Mouse (Mus musculus) right cerebral cortex, postnatal 4 days (tissue): ENCODE data around the gene Tmem117.
A peak's percentile ranks its signal among the peaks of the same experiment; 100 is the strongest.

Experiments
- DNase-seq: peaks from one replicate; pipeline ENCODE4 v3.0.0-alpha.2; 2022

The Tmem117 gene

GRCm38 (mm10) chr15:94771691-94772090, 142.7 kb downstream of the Tmem117 start:
- DNase-seq: no peak

GRCm38 (mm10) chr15:94776119-94777069, 147.4 kb downstream of the Tmem117 start:
- no peak for DNase-seq

- DNase-seq: no peak
Measured at GRCm38 (mm10) chr15:94781556-94781955, 152.5 kb downstream of the Tmem117 start.

GRCm38 (mm10) chr15:94793455-94793854, 164.4 kb downstream of the Tmem117 start:
- DNase-seq: no peak

DNA sequence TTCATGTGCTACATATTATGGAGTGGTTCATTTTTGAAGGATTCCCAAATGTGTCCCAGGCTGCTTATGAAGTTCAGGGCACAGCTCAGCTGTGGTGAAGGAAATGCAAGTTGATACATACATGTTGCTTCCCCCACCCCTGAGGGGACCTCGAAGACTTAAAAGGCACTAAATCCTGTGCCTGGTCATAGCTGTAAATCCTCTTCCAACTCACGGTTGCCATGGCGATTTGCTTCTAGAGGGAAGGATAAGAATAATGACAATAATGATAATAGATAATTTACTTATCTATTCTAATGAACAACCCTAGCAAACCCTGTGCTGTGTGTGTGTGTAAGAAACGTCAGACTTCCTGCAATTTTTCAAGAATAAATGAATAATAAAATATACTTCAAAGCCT, 166.5 kb downstream of the Tmem117 start:
- DNase-seq: no peak

DNA sequence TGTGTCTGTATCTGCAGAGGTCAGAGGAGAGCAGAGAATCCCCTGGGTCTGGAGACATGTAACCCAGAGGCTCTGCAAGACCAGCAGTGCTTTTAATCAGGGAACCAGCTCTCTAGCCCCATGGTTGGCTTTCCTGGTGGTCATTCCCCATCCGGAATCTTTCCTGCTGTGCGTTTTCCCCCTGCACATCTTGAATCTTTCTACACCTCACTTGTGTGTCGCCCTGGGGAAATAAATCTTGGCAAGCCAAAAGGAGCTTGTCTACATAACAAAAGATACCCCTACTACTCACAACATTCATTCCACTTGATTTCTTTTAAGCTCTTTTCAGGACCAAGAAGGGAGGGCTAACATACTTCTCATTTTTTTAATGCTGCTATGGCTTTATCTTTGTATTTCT, 169.2 kb downstream of the Tmem117 start:
- no peak for DNase-seq

GRCm38 (mm10) chr15:94801462-94801861, 172.4 kb downstream of the Tmem117 start:
- no peak for DNase-seq

- DNase-seq: no peak
Measured at GRCm38 (mm10) chr15:94802820-94803219, 173.8 kb downstream of the Tmem117 start.

DNA sequence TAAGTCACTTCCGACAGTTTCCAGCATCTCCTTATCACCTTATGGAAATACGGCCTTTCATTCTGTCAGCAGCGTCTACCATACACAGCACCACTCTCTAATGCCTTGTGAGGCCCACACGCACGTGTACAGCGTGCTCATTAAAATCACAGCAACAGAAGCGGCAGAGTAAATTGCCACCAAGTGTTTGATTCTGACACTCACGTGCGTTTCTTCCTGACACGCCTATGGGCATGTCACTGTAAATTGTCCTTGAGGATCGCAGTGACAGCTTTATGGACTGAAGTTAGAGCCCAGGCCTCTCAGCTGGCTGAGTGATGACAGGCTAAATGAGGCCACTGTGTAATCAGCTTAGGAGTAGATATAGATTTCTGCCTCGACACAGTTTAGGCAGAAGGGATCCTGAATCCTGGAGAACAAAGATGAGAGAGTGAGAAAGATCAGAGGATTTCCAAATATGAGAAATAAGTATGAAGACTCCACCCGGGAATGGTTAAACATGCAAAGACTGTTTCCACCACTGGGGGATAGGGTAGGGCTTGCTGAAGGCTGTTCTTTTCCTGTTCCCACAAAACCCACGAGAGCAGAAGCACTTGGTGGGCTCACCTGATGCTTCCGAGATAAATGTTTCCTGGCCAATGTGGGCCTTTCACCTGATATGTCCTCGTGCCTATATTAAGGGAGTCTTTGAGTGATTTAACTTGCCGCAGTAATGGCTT, 174.8 kb downstream of the Tmem117 start:
- DNase-seq: no peak

GRCm38 (mm10) chr15:94806005-94806404, 177.0 kb downstream of the Tmem117 start:
- no peak for DNase-seq

DNA sequence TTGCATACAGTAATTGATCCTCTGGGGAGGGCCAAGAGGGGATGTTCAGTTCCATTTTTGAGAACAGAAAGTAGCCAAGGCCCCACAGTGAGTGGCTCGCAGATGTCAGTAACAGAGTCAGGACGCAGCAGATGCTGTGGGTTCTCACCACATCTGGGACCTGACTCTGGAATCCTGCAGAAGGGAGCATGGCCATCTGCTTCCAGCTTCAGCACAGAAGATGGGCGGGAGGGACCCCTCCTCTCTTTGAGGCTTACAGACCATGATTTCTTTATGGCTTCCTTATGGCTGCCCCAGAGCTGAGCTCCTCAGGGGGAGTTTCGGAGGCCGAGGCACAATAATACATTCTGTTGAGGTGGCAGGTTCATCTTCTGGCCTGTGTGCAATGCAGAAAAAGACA, 182.5 kb downstream of the Tmem117 start:
- no peak for DNase-seq

- DNase-seq: no peak
Measured at GRCm38 (mm10) chr15:94814213-94815100, 185.4 kb downstream of the Tmem117 start.

DNA sequence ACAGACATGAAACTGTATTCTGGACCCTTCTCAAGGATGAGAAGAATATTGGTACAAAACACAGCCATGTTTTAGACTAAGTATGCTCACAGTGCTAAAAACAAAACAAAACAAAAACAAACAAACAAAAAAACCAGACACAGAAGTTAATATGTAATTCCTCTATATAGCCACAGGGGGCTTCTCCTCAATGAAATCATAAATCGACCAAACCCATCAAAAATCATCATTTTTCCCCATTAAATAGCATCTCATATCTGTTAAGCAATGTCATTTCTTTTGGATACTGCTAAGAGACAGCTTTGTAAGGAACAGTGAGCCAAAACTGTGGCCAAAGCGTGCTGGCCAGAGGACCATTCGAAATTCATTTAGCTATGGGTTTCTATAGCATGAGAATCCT, 206.6 kb downstream of the Tmem117 start:
- DNase-seq: no peak

DNA sequence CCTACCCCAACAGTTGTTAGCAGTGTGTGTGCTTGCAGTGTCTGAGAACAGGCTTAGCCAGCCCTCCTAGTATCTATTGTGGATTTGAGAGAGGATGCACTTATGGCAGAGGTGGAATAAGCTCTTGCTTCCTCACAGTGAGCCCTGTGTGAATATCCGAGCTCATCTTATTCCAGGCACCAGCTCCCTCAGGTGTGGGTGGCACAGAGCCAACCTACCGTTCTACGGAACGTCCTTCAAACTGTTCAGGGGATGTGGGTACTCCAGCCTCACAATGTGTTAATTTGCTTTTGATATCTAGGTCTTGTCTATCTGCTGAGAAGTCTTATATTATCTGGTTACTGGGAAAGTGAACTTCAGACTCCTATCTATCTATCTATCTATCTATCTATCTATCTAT, 209.6 kb downstream of the Tmem117 start:
- DNase-seq: no peak

DNA sequence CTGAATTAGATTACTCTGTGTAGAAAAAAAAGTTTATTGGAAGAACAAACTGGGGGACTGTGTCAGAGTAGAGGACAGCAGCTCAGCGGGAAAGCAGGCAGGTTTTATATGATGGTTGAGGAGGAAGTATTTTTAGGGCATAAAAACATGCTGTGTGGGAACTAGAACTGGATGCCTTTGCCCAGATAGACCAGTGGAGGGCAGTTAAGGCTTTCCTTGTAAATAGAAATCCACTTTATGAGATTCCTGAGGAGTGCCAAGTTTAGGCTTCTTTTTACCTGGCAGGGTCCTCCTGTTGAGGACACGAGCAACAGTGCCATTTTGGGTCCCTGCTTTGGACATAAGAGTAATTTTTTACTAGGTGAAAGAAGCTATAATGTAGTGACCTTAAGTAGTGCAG, 218.5 kb downstream of the Tmem117 start:
- no peak for DNase-seq

- no peak for DNase-seq
Measured at GRCm38 (mm10) chr15:94859641-94860040, 230.6 kb downstream of the Tmem117 start.

DNA sequence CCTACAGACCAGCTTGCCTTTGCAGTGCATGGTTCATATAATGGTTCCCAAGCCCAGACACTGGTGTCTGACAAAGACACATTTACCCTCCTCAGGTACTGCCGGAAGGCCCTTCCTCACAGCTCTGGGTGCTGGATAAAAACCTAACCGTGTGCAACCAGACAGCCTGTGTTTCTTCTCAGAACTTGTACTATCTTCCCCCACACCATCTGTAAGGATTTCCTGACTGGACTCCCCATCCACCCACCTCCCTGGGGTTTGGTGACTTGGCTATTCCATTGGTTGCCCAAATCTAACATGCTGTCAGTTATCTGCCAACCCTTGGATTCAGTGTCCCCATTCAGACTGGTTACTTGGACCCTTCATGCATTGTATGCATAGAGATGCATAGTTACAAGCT, 232.1 kb downstream of the Tmem117 start:
- DNase-seq: no peak

GRCm38 (mm10) chr15:94864134-94864533, 235.1 kb downstream of the Tmem117 start:
- no peak for DNase-seq

DNA sequence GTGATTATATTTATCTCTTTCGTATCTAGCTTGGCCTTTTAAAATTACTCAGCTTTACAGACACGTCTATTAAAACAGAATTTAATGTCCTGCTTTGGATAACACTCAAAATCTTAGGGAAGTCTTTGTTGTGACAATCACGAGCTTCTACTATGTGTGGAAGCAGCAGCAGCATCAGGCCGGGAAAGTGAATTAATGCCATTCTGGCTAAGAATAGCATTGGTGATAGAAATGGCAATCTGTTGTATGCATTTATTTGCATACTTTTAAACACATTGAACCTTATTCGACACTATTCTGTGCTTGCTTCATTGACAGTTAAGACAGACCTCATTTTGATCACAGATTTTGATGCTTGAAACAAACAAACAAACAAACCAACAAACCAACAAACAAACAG, 239.3 kb downstream of the Tmem117 start:
- DNase-seq: no peak

DNA sequence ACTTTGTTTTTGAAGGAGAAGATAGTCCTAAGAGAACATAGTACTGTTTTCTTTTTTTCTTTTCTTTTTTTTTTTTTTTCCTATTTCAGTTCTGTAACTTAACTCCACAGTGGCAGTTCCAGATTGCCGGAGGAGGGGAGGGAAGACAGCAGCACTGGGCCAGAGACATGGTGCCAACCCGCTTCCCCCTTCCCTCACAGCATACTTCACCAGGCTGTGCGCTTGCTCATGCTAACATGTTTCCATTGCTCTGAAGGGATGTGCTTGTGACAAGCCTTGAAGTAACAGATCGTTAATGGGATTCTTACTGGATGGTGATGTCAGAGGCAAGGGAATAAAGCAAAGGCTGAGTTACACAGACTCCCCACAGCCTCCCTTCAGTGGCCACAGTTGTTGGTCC, 256.0 kb downstream of the Tmem117 start:
- peak; percentile 11 for DNase-seq

DNA sequence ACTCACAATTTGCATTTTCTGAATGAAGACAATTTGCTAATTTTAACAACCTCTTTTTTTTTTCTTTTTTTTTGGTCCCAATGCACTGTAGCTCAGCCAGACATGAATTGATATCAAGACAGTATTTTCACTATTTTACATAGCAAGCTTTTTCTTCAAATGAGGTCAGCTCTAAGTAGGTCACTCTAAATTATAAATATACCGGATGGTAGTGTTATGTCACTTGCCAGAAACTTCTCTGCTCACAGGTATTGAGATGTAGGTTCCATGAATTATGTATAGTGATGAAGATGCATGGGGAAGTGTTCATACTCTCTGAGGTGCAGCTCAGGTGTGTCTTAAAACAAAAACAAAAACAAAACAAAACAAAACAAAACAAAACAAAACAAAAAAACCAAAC, 264.2 kb downstream of the Tmem117 start:
- no peak for DNase-seq

DNA sequence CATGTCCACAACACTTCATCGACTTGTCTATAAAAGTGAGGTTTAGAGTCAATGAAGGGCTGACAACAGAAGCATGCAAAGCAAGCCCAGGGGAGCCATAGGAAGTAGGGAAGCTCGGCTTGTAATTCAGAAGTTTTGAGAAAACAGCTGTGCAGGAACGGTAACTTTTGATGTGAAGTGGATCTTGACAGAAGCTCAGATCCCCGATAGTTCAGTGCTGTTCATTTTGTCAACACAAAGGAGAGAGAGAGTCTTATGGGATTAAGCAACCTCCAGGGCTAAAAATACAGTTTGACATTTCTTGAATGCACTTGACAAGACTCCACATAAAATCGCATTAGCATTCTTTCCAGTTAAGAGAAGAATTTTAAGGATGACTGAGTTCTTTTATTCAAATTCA, 265.1 kb downstream of the Tmem117 start:
- DNase-seq: no peak

- no peak for DNase-seq
Measured at GRCm38 (mm10) chr15:94895681-94896080, 266.6 kb downstream of the Tmem117 start.
